Mouse (Mus musculus) embryonic stem cell, embryonic (primary cell): Measurements from ENCODE around the gene Zfp51.
"Not testable (repeated sequence)": the region's sequence is repeated elsewhere in the genome, so short reads cannot be mapped to it uniquely, and the experiment has no call there.

ENCODE experiments used
- CTCF ChIA-PET, 4 experiments: fragments of 300-600 bp in 2 of 4; fragments of 350-600 bp in 2 of 4; sonication (Branson Sonifier 250); formaldehyde crosslinking; loops; one replicate each; lab custom pipeline; 2022; ENCODE audit warnings: inconsistent platforms in 2 of 4; lab: Charles Lee
- POLR2A ChIA-PET, 4 experiments: fragments of 300-600 bp in 2 of 4; fragments of 350-600 bp in 2 of 4; sonication (Branson Sonifier 250); formaldehyde crosslinking; loops; one replicate each; lab custom pipeline; 2022; ENCODE audit warnings: antibody characterized with exemption in 4 of 4, inconsistent platforms in 1 of 4; lab: Charles Lee

The Zfp51 gene

DNA sequence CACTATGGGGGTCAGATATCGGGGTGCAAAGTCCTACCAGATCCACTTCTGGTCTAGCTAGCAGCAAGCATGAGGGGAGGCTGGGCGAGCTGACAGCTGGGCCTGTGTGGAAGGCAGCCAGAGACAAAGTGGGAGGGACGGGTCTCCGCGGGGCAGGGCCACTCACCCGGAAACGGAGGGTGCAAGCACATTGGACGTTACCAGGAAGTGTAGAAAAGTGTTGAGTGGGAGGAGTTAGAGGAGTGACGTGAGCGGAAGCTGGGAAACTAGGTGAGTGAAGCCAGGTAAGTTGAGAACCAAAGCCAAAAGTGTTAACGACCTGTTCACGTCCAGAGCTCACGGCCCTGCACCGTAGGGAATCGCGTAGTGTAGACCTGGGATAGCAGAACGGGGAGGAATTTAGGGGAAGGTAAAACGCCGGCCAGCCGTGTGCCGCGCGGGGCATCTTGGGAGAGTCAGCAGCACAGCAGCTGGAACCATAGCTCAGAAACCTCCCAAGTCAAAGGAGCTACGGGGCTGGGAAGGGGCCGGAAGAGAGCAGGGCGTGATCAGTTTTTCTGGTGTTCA is at the start of gene Zfp51:
TSS of gene Zfp51 (plus strand) at position 237 of the 567 bp plus-strand sequence.
- ChIA-PET POLR2A (interaction anchor here in 3 of 4 experiments (0.8 to 2.3 kb wide), 34 partner anchors 9 to 505 kb away, joined by 3 to 18 read pairs (median 4); partner anchors contain the start of genes Zfp53 (in 3 of the 3), Zfp948 (in 3 of the 3), Ppp2r1a (in 2 of the 3) and Zfp52 (in 2 of the 3)), CTCF (interaction anchor here (0.6 to 2.2 kb wide), 14 partner anchors 10 to 247 kb away, joined by 3 to 11 read pairs (median 4); partner anchors contain the start of genes Zfp54 (in 3 of the 4) and Zfp52 (in 1 of the 4))

DNA sequence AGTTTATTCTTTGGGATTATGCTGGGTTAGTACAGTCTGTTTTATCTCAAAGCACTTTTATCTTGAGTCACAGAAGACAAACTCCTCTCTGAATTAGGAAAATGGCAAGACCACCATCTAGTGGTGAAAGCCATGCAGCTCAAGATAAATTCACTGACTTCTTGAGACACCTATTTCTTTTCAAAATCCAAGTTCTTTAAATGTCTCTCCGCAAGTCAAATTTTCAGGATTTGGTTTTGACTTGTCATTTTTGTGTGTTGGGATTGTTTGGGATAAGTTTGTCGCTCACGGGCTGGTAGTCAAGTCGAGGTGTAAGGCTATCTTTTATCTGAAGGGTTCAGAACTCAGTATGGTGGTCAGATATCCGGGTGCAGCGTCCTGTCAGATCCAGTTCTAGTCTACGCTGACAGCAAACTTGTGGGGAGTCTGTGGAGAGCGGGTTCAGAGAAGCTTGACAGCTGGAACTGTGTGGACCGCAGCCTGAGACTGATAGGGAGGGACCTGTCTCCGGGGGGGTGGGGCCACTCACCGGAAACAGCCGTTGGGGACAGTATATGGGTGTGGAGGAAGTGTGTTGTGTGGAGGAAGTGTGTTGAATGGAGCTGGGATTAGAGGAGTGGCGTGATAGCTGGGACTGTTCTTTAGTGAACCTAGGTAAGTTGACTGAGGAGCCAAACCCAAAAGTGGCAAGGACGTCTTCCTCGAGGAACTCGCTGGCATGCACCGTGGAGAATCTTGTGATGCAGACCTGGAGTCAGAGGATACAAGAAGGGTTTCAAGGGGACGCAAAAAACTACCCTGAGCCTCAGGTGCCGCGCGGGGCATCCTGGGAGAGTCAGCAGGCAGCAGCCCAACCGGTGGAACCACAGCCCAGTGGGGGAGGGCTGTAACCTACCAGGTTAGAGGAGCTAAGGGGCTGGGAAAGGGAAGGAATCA is 27.2 kb upstream of the Zfp51 start, which contains the start of gene Zfp54:
TSS of gene Zfp54 (plus strand) at position 564 of the 936 bp plus-strand sequence.
- ChIA-PET POLR2A (interaction anchor here (0.6 to 3.0 kb wide), 21 partner anchors 14 to 568 kb away, joined by 3 to 18 read pairs (median 4); partner anchors contain the start of genes Zfp948 (in 3 of the 4), Zfp51 (in 2 of the 4), Ppp2r1a (in 1 of the 4) and Zfp160 (in 1 of the 4)), CTCF (interaction anchor here (0.5 to 2.4 kb wide), 26 partner anchors 14 to 447 kb away, joined by 3 to 17 read pairs (median 4); partner anchors contain the start of genes Zfp51 (in 3 of the 4), Zfp52 (in 1 of the 4), Zfp677 (in 1 of the 4) and Zfp948 (in 1 of the 4))

DNA sequence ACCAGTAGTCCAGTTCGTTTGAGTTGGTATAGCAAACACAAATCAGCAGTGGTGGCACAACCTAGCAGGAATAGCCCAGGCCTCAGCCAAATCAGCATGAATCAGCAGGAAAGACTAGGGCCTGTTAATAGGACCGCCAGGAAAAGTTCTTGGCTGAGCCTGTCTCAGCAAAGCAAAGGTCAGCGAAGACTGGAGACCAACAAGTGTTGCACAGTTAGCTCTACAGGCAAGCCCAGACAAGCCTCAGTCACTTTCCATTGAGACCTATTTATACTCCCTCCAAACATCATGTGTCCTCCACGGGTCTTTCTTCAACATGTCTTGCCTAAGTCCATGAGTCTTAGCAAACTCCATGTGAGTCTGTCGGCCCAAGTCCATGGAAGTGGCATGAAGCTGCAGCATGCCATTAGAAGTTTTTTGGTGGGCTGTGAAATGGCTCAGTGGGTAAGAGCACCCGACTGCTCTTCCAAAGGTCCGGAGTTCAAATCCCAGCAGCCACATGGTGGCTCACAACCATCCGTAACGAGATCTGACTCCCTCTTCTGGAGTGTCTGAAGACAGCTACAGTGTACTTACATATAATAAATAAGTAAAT is 11.3 kb upstream of the Zfp51 start:
- ChIA-PET CTCF (interaction anchor here in 1 of 4 experiments (0.7 kb wide), 1 partner anchor 140 kb away, joined by 4 read pairs; no protein-coding TSS in a partner anchor), POLR2A (interaction anchor here in 3 of 4 experiments (0.5 to 2.1 kb wide), 5 partner anchors 11 to 314 kb away, joined by 3 to 11 read pairs (median 3); partner anchors contain the start of genes Zfp51 (in 2 of the 3) and Zfp54 (in 1 of the 3))

DNA sequence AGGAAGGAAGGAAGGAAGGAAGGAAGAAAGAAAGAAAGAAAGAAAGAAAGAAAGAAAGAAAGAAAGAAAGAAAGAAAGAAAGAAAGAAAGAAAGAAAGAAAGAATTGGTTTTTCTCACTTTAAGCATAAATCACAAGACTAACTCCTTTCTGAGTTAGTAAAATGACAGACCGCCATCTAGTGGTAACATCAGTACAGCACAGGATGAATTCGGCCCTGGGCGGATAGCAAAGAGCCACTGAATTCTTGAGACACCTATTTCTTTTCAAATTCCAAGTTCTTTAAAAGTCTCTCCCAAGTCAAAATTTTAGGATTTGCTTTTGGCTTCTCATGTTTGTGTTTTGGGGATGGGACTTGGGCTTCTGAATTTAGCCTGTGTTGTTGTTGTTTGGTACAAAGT is 505 bp upstream of the Zfp51 start:
- CTCF ChIA-PET: interaction anchor here in 2 of 4 experiments (1.1 to 2.2 kb wide), 7 partner anchors 9 to 505 kb away, joined by 3 to 11 read pairs (median 4); partner anchors contain the start of genes Zfp54 (in 2 of the 2), Ppp2r1a (in 1 of the 2) and Zfp52 (in 1 of the 2)

DNA sequence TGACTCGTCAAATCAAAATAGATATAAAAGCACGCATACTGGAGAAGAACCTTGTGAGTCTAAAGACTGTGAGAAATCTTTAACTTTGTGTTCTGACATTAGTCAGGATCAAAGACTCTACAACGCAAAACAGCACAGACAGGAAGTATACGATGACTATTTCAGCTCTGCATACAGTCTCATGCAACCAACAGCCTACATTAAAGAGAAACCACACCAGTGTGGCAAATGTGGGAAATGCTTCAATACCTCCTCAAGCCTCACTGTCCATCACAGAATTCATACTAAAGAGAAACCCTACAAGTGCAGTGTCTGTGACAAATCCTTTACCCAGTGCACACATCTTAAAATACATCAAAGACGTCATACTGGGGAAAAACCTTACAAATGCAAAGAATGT is 13.4 kb downstream of the Zfp51 start:
- ChIA-PET POLR2A (no interaction called here), CTCF (no interaction called here)

More for the DNA sequence above, 505 bp upstream of the Zfp51 start:
- POLR2A ChIA-PET: interaction anchor here in 3 of 4 experiments (0.8 to 2.3 kb wide), 20 partner anchors 10 to 504 kb away, joined by 3 to 18 read pairs (median 6); partner anchors contain the start of genes Zfp53 (in 2 of the 3), Zfp54 (in 2 of the 3), Ppp2r1a (in 1 of the 3) and Zfp160 (in 1 of the 3)

DNA sequence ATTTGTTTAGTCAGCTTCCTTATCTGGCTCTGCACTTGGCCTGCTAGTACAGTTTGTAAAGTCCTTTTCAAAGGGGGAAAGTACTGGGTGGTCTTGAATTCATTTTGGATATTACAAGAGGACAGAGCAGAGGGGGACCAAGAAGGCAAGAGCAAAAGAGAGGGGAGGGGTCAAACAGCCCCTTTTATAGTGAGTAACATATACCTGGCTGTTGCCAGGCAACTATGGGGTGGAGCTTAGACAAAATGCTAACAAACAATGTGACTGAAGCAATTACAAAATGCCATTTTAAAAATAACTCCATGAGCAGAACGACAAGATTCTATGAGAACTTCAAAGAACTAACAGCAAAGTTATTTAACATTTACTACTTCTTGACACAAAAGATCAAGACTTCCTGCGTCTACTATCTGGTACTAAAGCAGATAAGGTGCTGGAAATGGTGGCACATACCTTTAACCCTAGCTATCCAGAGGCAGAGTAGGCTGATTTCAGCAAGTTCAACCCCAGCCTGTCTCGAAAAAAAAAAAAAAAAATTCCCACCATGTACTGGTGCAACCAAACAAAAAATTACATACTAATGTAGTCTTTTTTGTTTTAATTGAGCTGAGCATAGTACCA is 22.0 kb downstream of the Zfp51 start:
- ChIA-PET POLR2A (interaction anchor here (0.9 to 2.1 kb wide), 5 partner anchors 16 to 23 kb away, joined by 3 to 7 read pairs (median 3); partner anchors contain the start of gene Zfp53 (in 1 of the 4)), CTCF (interaction anchor here in 1 of 4 experiments (0.6 to 0.7 kb wide), 2 partner anchors 26 to 31 kb away, joined by 3 to 4 read pairs; no protein-coding TSS in a partner anchor)

DNA sequence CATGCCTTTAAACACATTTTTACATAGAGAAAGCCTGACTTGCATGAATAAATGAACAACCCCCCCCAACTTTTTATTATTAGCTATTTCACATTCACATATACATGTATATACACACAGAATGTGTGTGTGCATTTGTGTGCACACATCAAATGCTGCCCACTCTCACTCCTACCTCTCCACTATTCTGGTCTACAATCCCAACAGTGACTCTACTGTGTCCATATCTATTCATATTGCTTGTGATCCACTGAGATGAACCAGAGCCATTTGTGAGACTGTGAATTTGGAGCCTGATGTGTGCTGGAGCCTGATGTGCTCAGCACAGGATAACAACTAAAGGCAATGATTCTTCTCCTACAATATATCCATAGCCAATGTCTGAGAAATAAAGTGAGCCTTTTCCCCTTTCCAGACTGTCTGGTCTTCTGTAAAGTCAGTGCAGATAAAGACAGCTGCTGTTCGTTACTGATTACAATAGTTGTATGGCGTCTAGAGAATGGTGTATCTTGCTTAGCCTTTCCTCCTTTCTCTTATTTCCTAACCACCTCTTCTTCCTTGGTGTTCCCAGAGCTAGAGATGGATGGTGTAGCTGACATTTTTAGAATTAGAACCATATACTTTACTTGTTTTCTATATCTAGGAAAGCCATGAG is 22.6 kb downstream of the Zfp51 start:
- ChIA-PET CTCF (interaction anchor here in 2 of 4 experiments (0.6 to 0.8 kb wide), 3 partner anchors 22 to 31 kb away, joined by 3 to 4 read pairs (median 3); partner anchors contain the start of gene Zfp51 (in 1 of the 2)), POLR2A (interaction anchor here (0.9 to 2.1 kb wide), 10 partner anchors 10 to 528 kb away, joined by 3 to 7 read pairs (median 5); partner anchors contain the start of genes Zfp51 (in 2 of the 4), Zfp53 (in 2 of the 4) and Ppp2r1a (in 1 of the 4))

DNA sequence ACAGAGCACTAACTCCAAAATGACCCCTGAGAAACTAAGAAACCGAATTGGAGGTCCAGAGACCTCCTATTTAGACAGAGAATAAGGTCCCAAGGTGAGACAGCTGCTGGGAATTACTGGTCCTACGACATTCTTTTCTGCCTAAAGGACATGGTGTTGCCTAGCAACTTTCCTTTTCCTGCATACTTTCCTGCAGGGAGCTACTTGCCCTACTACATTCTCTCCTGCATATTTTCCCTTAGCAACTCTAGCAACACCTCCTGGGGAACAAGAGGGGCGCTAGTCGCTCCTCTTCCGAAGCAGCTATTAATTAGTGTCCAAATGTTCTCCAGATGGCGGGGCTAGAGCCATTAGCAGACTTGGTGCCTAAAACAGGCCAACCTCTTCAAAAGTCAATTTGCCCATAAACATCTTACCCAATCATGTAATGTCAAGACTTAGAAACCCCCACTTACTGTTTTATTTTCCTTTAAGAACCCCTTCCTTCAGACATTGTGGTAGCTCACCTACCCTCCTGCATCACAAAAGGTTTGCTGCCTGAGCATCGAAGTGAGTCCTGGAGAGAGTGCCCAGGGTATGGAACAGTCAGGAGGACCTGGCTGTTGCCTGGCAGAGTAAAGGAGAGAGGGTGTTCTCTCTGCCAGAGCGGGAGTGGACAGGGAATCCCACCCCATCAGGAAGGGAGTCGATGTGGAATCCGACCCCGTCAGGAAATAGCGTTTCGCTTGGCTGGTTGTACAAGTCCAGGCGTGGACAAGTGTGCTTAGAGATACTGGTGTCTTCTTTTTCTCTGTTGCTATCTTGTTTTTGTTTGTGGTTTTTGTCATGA is 23.4 kb downstream of the Zfp51 start:
- ChIA-PET CTCF (interaction anchor here in 1 of 4 experiments (0.8 kb wide), 1 partner anchor 23 kb away, joined by 3 read pairs; the partner anchor contains the start of gene Zfp51), POLR2A (interaction anchor here in 3 of 4 experiments (0.7 to 2.1 kb wide), 9 partner anchors 9 to 529 kb away, joined by 3 to 7 read pairs (median 5); partner anchors contain the start of genes Zfp51 (in 2 of the 3), Zfp53 (in 2 of the 3) and Ppp2r1a (in 1 of the 3))

DNA sequence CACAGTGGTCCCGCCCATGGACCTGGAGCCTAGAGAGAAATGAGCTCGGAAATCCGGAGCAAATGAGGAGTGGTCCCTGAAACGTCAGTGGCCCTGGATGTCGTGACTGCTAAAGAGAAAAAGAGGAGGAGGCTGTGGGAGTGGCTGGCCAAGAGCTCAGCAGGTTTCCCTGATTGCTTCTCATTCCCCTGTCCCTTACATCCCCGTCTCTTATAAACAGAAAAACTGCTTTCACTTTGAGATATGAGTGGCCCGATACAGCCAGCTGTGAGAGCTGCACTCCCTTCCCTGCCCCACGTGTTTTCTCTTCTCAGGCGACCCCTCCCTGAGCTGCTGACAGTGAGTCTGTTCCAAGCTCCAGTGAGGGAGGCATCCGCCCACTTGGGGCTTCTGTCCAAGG is 24.6 kb downstream of the Zfp51 start:
- POLR2A ChIA-PET: interaction anchor here in 1 of 4 experiments (0.8 kb wide), 1 partner anchor 24 kb away, joined by 4 read pairs; the partner anchor contains the start of gene Zfp51
- CTCF ChIA-PET: not testable (repeated sequence)

DNA sequence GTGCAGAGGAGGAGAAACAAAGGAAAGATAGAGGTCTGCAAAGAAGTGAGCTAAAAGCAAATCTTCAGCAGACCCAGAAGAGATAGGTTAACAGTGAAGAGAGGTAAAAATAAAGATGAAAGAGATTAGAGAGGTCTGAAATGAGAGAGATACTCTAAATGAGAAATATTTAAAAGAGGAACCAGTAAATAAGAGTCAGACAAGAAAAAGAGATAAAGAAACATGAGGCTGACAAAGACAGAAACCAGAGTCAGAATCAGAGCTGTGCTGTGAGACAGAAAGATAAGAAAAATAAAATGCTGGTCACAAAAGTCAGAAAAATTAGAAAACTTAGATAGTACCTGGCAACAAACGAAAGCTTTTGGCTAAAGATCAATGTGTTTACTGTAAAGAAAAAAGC is 25.1 kb downstream of the Zfp51 start:
- POLR2A ChIA-PET: interaction anchor here in 1 of 4 experiments (0.8 kb wide), 1 partner anchor 25 kb away, joined by 4 read pairs; the partner anchor contains the start of gene Zfp51
- CTCF ChIA-PET: not testable (repeated sequence)

DNA sequence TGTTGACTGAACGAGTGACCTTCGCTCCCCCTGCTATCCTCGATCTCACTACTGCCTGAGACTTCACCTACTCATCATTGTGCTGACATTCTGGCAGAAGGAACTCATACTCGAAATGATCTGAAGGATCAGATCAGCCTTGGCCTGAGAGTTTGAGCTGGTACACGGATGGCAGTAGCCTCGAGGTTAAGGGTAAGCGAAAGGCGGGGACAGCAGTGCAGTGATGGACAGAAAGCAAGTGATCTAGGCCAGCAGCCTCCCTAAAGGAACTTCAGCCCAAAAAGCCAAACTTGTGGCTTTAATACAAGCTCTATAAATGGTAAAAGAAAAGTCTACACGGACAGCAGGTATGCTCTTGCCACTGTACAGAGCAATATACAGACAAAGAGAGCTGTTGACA is 26.2 kb downstream of the Zfp51 start:
- CTCF ChIA-PET, POLR2A ChIA-PET: not testable (repeated sequence)

DNA sequence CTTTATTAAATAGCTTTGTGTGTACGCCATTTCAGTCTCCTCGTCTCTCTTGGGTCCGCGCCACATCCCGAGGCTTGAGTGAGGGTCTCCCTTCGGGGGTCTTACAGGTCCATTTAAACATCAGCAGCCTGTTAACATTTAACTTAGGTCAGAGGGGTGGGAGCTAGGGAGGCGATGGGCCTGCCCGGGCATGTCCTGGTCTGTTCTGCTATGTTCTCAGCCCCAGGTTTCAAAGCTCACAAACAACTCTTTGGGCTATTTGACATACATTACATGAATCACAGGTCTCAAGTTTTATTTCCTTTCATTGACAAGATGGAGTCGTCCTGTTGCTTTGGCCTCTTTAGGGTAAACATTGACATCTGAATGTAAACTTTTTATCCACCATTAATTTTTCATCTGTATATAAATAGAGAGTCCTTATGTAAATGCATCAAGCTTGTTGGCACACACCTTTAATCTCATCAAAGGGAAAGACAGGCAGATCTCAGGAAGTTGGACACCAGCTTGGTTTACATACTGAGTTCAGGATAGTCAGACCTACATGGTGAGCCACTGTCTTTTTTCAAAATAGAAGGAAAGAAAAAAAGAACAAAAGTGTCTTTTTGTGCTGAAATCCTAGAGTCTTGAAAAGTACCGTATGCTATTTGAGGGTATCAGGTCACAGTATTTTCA is 28.1 kb downstream of the Zfp51 start:
- CTCF ChIA-PET: not testable (repeated sequence)
- POLR2A ChIA-PET: interaction anchor here in 2 of 4 experiments (0.7 to 1.3 kb wide), 7 partner anchors 10 to 202 kb away, joined by 3 to 7 read pairs (median 4); partner anchors contain the start of genes Zfp51 (in 2 of the 2), Zfp53 (in 2 of the 2) and Zfp948 (in 1 of the 2)

DNA sequence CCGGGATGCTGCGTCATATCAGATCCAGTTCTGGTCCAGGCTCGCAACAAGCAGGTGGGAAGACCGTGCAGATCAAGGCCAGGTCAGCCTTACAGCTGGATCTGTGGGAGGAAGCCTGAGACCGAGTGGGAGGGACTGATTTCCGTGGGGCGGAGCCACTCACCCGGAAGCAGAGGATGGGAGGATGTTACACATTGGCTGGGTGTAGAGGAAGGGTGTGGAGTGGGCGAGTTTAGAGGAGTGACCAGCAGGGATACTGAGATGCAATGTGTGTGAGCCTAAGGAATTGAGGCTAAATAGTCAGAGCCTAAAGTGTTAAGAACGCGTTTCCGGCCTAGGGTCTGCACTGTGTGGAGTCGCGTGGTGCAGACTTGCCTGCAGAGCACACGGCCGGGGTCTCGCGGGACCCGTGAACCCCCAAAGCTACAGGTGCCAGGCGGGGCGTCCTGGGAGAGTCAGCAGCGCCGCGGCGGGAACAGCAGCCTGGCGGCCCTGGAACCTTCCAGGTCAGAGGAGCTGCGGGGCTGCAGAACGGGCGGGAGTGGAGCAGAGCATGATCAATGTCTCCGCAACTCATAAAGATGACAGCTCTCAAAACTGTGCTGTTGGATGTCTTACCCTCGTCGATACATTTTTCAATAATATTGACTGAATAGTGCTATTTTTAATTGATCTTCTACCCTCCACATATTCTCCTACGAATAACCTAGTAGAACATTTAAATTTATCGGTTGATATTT is 38.8 kb downstream of the Zfp51 start, which contains the start of gene Zfp53:
TSS of gene Zfp53 (plus strand) at position 239 of the 740 bp plus-strand sequence.
- CTCF ChIA-PET: interaction anchor here in 2 of 4 experiments (1.1 to 1.3 kb wide), 2 partner anchors 44 to 46 kb away, joined by 3 read pairs; no protein-coding TSS in a partner anchor
- POLR2A ChIA-PET: interaction anchor here (0.6 to 2.1 kb wide), 26 partner anchors 8 to 593 kb away, joined by 3 to 15 read pairs (median 4); partner anchors contain the start of genes Zfp51 (in 3 of the 4), Zfp948 (in 2 of the 4), Zfp229 (in 1 of the 4) and Zfp54 (in 1 of the 4)
